Mouse (Mus musculus): ENCODE results near the gene Foxf1. TPM values are rescaled to one million over a fixed set of nuclear protein-coding genes. Genes with fewer than 3 reads are reported as not detected.

Gene Foxf1
- polyA plus RNA-seq (2012; rRNA removed): 1.7 and 1.9 TPM in 2 replicates

- DNase-seq (ENCODE audit: low read depth): no peak
Observed at GRCm38 (mm10) chr8:121084210-121084951, at the start of gene Foxf1. Gene Foxf1, plus strand, starts transcription at chr8:121084386.

- DNase-seq (ENCODE audit: low read depth): no peak
Observed at GRCm38 (mm10) chr8:121035611-121036010, 48.6 kb upstream of the Foxf1 start.

GRCm38 (mm10) chr8:121043719-121044440 lies 40.3 kb upstream of the Foxf1 start:
- DNase-seq (ENCODE audit: low read depth): no peak

GRCm38 (mm10) chr8:121047441-121047840 lies 36.7 kb upstream of the Foxf1 start:
- no peak for DNase-seq (ENCODE audit: low read depth)

GRCm38 (mm10) chr8:121058081-121058480 lies 26.1 kb upstream of the Foxf1 start:
- DNase-seq (ENCODE audit: low read depth): no peak

GRCm38 (mm10) chr8:121059098-121059497 lies 25.1 kb upstream of the Foxf1 start:
- DNase-seq (ENCODE audit: low read depth): no peak

- no peak for DNase-seq (ENCODE audit: low read depth)
Observed at GRCm38 (mm10) chr8:121062521-121062920, 21.7 kb upstream of the Foxf1 start.

- no peak for DNase-seq (ENCODE audit: low read depth)
Observed at GRCm38 (mm10) chr8:121063649-121064048, 20.5 kb upstream of the Foxf1 start.

- no peak for DNase-seq (ENCODE audit: low read depth)
Observed at GRCm38 (mm10) chr8:121071454-121071853, 12.7 kb upstream of the Foxf1 start.

GRCm38 (mm10) chr8:121072406-121073130 lies 11.6 kb upstream of the Foxf1 start:
- DNase-seq (ENCODE audit: low read depth): no peak

- no peak for DNase-seq (ENCODE audit: low read depth)
Observed at GRCm38 (mm10) chr8:121073174-121074107, 10.7 kb upstream of the Foxf1 start.

- no peak for DNase-seq (ENCODE audit: low read depth)
Observed at GRCm38 (mm10) chr8:121074108-121074847, 9.9 kb upstream of the Foxf1 start.

GRCm38 (mm10) chr8:121074848-121075145 lies 9.4 kb upstream of the Foxf1 start:
- no peak for DNase-seq (ENCODE audit: low read depth)

- no peak for DNase-seq (ENCODE audit: low read depth)
Observed at GRCm38 (mm10) chr8:121075936-121076335, 8.2 kb upstream of the Foxf1 start.

- no peak for DNase-seq (ENCODE audit: low read depth)
Observed at GRCm38 (mm10) chr8:121076555-121076954, 7.6 kb upstream of the Foxf1 start.

- DNase-seq (ENCODE audit: low read depth): no peak
Observed at GRCm38 (mm10) chr8:121078721-121079120, 5.5 kb upstream of the Foxf1 start.

GRCm38 (mm10) chr8:121079201-121079600 lies 5.0 kb upstream of the Foxf1 start:
- DNase-seq (ENCODE audit: low read depth): no peak

- no peak for DNase-seq (ENCODE audit: low read depth)
Observed at GRCm38 (mm10) chr8:121079944-121080343, 4.2 kb upstream of the Foxf1 start.

- DNase-seq (ENCODE audit: low read depth): no peak
Observed at GRCm38 (mm10) chr8:121080361-121081090, 3.7 kb upstream of the Foxf1 start.

GRCm38 (mm10) chr8:121081398-121081797 lies 2.8 kb upstream of the Foxf1 start:
- DNase-seq (ENCODE audit: low read depth): no peak
